Mouse (Mus musculus): ENCODE measurements at regions not wholly inside any gene's neighbourhood (a gene's known extent, or its start where the extent isn't known, plus 50 kb on each side); places are given as distances from the start of the nearest gene placed in this dataset.

DNA sequence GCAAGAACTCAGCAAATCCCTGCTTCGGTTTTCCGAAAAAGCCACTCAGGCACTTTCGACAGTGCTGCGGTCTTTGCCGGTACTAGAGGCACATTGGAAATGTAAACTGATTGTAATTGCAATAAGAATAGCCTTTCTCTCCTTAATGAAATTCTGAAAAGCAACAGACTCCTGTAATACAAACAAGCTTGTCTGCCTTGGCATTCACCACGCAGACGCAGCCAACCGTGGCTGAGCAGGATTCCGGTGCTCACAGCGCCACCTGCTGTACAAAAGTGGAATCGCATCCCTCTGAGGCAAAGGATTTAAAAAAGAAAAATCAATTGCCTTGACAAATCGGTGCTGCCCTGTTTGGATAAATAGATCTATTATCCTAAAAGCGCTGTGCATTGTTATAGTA is 2395.2 kb upstream of the 5930422O12Rik start:
- peak overlapping the region; percentile 56; the same call in 1 of the 2 replicates for H3K27ac ChIP-seq (replicated peaks)

DNA sequence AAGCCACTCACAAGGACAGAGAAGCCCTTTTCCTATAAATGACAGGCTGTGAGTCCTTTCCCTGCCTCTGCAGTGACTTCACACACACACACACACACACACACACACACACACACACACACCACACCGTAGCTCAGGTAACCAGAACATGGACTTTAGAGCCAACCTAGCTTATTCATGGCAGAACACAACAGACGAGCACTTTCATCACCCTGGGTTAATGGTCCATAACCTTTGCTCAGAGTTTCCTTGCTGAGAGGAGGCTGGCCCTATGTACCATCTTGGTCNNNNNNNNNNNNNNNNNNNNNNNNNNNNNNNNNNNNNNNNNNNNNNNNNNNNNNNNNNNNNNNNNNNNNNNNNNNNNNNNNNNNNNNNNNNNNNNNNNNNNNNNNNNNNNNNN is 2391.6 kb upstream of the 5930422O12Rik start:
- 63% methylated on average over 2 of the region's 2 CpGs for WGBS
- H3K4me1 ChIP-seq, result peaks cover 18% of the 10 kb centered on the region
- ATAC-seq (ENCODE audit: low FRiP score, low read depth), result no peak
- H3K27ac ChIP-seq (replicated peaks), result peak overlapping the region; percentile 25; the same call in 1 of the 2 replicates
- peaks cover 9% of the 10 kb centered on the region; the same call in 1 of the 2 replicates for H3K27me3 ChIP-seq
- H3K4me3 ChIP-seq, result no peak overlapping the region
- no peak overlapping the region for H3K4me2 ChIP-seq (replicated peaks)
- no peaks in the 10 kb centered on the region for H3K9me3 ChIP-seq
- H3K36me3 ChIP-seq, result no peaks in the 10 kb centered on the region
- H3K9ac ChIP-seq (replicated peaks), result no peak overlapping the region

More for the DNA sequence above, 2395.2 kb upstream of the 5930422O12Rik start:
- H3K9me3 ChIP-seq, result no peaks in the 10 kb centered on the region
- WGBS, result 3% methylated on average over 13 of the region's 13 CpGs
- peak overlapping the region; percentile 53 for H3K4me2 ChIP-seq (replicated peaks)
- no peak overlapping the region for H3K9ac ChIP-seq (replicated peaks)
- H3K4me3 ChIP-seq, result peak overlapping the region; percentile 38
- no peaks in the 10 kb centered on the region for H3K36me3 ChIP-seq
- peak; percentile 45 for ATAC-seq (ENCODE audit: low FRiP score, low read depth)
- peaks cover 18% of the 10 kb centered on the region for H3K4me1 ChIP-seq
- H3K27me3 ChIP-seq, result peaks cover 9% of the 10 kb centered on the region; the same call in 1 of the 2 replicates
